Mouse (Mus musculus): ENCODE data around the gene Stxbp3.

- TF ChIP-seq TCF12 (IDR thresholded peaks at IDR 0.05; ENCODE audit: low read depth, low read length), result no peak
- TF ChIP-seq POLR2A (IDR thresholded peaks at IDR 0.05; ENCODE audit: control insufficient read depth in 1 of 2, insufficient read depth in 1 of 2, low read depth in 1 of 2, low read length in 2 of 2, poor library complexity in 1 of 2), result no peak
- TF ChIP-seq RCOR1 (IDR thresholded peaks at IDR 0.05; ENCODE audit: low read depth, low read length), result no peak
- peak; percentile 56; the same call in 1 of the 2 replicates for TF ChIP-seq GATA1 (IDR thresholded peaks at IDR 0.05; ENCODE audit: low read depth, low read length)
- no peak for TF ChIP-seq UBTF (IDR thresholded peaks at IDR 0.05; ENCODE audit: borderline replicate concordance, insufficient read depth, low read depth, low read length)
- no peak for TF ChIP-seq CTCF (IDR thresholded peaks at IDR 0.05 in 2 of 3, conservative IDR thresholded peaks at IDR 0.05 in 1 of 3; ENCODE audit: control insufficient read depth in 1 of 3, insufficient read depth in 1 of 3, low read depth in 2 of 3, low read length in 3 of 3, poor library complexity in 1 of 3, severe bottlenecking in 1 of 3)
- peak; percentile 52 to 87 for TF ChIP-seq USF2 (IDR thresholded peaks at IDR 0.05; ENCODE audit: borderline replicate concordance in 1 of 2, insufficient read depth in 1 of 2, low read depth in 1 of 2, low read length in 2 of 2)
- peak; percentile 98 for TF ChIP-seq USF1 (IDR thresholded peaks at IDR 0.05; ENCODE audit: low read depth, low read length)
- no peak; a peak in 1 of 4 replicates for TF ChIP-seq EP300 (IDR thresholded peaks at IDR 0.05; ENCODE audit: low read depth in 1 of 2, low read length in 2 of 2)
- no peak for TF ChIP-seq ZC3H11A (IDR thresholded peaks at IDR 0.05; ENCODE audit: low read depth, low read length)
- TF ChIP-seq MAZ (IDR thresholded peaks at IDR 0.05; ENCODE audit: low read depth, low read length), result no peak
- no peak for TF ChIP-seq MEF2A (IDR thresholded peaks at IDR 0.05; ENCODE audit: extremely low read depth, insufficient replicate concordance, low read depth, low read length, poor library complexity, severe bottlenecking)
Measured at GRCm38 (mm10) chr3:108751061-108751460, 89.3 kb downstream of the Stxbp3 start.
